Mouse (Mus musculus): ENCODE measurements around the gene Kcnd3. TPM values are rescaled to one million over a fixed set of nuclear protein-coding genes. Genes with fewer than 3 reads are reported as not detected.

The Kcnd3 gene
- polyA plus RNA-seq, 1 experiment from 2014 or later: 8.9 TPM

GRCm38 (mm10) chr3:105504272-105504671 lies 52.1 kb downstream of the Kcnd3 start:
- Histone ChIP-seq H3K4me1 (replicated peaks; ENCODE audit: control insufficient read depth, insufficient read depth, low read length) (no peaks in the 10 kb centered on the region), H3K4me2 (ENCODE audit: low read length) (no peak overlapping the region), H3K36me3 (ENCODE audit: control insufficient read depth, insufficient read depth, low read length) (no peaks in the 10 kb centered on the region), H3K4me3 (ENCODE audit: low read depth, low read length) (no peak overlapping the region), H3K27me3 (replicated peaks; ENCODE audit: control insufficient read depth, insufficient read depth, low read length) (no peaks in the 10 kb centered on the region), H3K27ac (ENCODE audit: low read depth) (no peak overlapping the region), H3K9ac (ENCODE audit: low read length) (no peak overlapping the region), H3K9me3 (ENCODE audit: control insufficient read depth, low read length) (no peaks in the 10 kb centered on the region)
- DNase-seq (ENCODE audit: low spot score) (no peak), ATAC-seq (replicated peaks; ENCODE audit: low FRiP score, low TSS enrichment, low read depth) (no peak)
- WGBS: 71% methylated on average over 3 of the region's 3 CpGs

DNA sequence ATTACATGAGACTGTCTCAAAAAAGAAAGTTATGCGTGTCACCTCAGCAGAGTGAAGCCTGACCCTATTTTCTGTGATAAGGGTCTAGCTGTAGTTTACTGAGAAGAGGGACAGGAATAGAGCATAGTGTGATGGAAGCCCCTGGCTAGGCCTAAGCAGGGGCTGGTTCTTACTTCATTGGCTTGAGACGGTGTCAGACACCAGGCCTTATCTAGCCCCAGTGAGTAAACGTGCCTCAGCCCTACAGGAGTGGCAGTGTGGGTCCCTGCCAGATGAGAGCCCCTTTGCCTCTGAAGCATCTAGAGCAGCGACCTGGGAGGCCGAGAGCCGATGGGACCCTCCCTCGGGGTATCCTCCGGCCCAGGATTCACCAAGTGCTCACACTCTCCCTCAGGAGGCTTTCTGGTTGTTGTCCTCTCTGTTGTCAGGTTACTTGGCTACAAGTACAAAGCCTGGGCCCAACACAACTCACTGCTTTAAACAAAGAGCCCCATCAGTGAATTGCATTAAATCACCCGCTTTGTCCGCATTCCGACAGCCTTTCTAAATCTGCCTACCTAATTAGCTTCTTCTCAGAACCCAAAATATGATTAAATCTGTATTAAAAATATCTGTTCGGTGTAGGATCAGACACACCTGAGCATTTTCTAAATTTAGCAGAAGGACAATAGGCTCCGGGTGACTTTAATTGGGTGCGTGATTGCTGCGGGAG lies 53.2 kb downstream of the Kcnd3 start:
- no peak for DNase-seq (ENCODE audit: low spot score)
- Histone ChIP-seq H3K4me2 (ENCODE audit: low read length) (no peak overlapping the region), H3K27ac (ENCODE audit: low read depth) (no peak overlapping the region), H3K4me3 (ENCODE audit: low read depth, low read length) (no peak overlapping the region), H3K9ac (ENCODE audit: low read length) (no peak overlapping the region), H3K27me3 (replicated peaks; ENCODE audit: control insufficient read depth, insufficient read depth, low read length) (no peaks in the 10 kb centered on the region), H3K36me3 (ENCODE audit: control insufficient read depth, insufficient read depth, low read length) (no peaks in the 10 kb centered on the region), H3K4me1 (replicated peaks; ENCODE audit: control insufficient read depth, insufficient read depth, low read length) (no peaks in the 10 kb centered on the region), H3K9me3 (ENCODE audit: control insufficient read depth, low read length) (no peaks in the 10 kb centered on the region)
- 71% methylated on average over 15 of the region's 15 CpGs for WGBS
- no peak for ATAC-seq (replicated peaks; ENCODE audit: low FRiP score, low TSS enrichment, low read depth)

DNA sequence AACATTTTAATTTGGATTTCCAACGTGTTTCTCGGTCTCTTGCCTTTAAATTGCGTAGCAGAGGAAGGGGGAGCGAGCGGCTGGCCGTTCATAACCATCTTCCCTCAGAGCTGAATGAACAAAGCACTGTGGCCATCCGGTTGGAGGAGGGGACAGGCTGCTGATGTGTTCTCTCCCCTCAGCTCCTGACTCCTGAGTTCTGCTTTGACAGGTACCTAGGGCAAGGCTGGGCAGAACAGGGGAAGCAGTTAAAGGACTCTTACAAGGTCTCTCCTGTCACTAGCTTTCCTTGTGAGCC lies 53.7 kb downstream of the Kcnd3 start:
- no peak overlapping the region for H3K9ac ChIP-seq (ENCODE audit: low read length)
- DNase-seq (ENCODE audit: low spot score) (no peak), ATAC-seq (replicated peaks; ENCODE audit: low FRiP score, low TSS enrichment, low read depth) (no peak)
- H3K36me3 ChIP-seq (ENCODE audit: control insufficient read depth, insufficient read depth, low read length): no peaks in the 10 kb centered on the region
- H3K4me2 ChIP-seq (ENCODE audit: low read length): no peak overlapping the region
- no peaks in the 10 kb centered on the region for H3K9me3 ChIP-seq (ENCODE audit: control insufficient read depth, low read length)
- H3K4me3 ChIP-seq (ENCODE audit: low read depth, low read length): no peak overlapping the region
- no peaks in the 10 kb centered on the region for H3K27me3 ChIP-seq (replicated peaks; ENCODE audit: control insufficient read depth, insufficient read depth, low read length)
- H3K4me1 ChIP-seq (replicated peaks; ENCODE audit: control insufficient read depth, insufficient read depth, low read length): no peaks in the 10 kb centered on the region
- 67% methylated on average over 7 of the region's 7 CpGs for WGBS
- no peak overlapping the region for H3K27ac ChIP-seq (ENCODE audit: low read depth)

- ATAC-seq (replicated peaks; ENCODE audit: low FRiP score, low TSS enrichment, low read depth) (no peak), DNase-seq (ENCODE audit: low spot score) (no peak)
- Histone ChIP-seq H3K27ac (ENCODE audit: low read depth) (no peak overlapping the region), H3K4me1 (replicated peaks; ENCODE audit: control insufficient read depth, insufficient read depth, low read length) (no peaks in the 10 kb centered on the region), H3K4me3 (ENCODE audit: low read depth, low read length) (no peak overlapping the region), H3K27me3 (replicated peaks; ENCODE audit: control insufficient read depth, insufficient read depth, low read length) (no peaks in the 10 kb centered on the region), H3K4me2 (ENCODE audit: low read length) (no peak overlapping the region), H3K9ac (ENCODE audit: low read length) (no peak overlapping the region), H3K9me3 (ENCODE audit: control insufficient read depth, low read length) (no peaks in the 10 kb centered on the region), H3K36me3 (ENCODE audit: control insufficient read depth, insufficient read depth, low read length) (no peaks in the 10 kb centered on the region)
- 90% methylated on average over 4 of the region's 4 CpGs for WGBS
Measured at GRCm38 (mm10) chr3:105506592-105506991, 54.5 kb downstream of the Kcnd3 start.

DNA sequence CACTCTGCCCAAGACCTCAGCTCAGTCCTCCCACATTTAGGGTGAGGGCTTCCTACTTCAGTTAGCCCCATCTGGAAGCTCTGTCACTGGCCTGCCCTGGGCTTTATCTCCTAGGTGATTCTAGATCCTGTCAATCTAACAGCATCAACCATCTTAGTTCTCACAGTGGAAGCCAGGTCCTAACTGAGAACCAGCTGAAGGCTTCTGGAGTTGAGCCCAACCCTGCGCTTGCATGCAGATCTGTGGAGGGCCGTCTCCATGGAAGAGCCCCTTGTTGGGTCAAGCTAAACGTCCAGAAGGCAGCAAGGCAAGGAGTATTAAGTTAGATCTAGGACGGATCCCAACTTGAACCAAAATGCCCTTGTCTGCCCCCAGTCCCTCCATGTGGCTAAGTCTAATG lies 57.2 kb downstream of the Kcnd3 start:
- Histone ChIP-seq H3K36me3 (ENCODE audit: control insufficient read depth, insufficient read depth, low read length) (no peaks in the 10 kb centered on the region), H3K4me2 (ENCODE audit: low read length) (no peak overlapping the region), H3K27ac (ENCODE audit: low read depth) (no peak overlapping the region), H3K9ac (ENCODE audit: low read length) (no peak overlapping the region), H3K4me3 (ENCODE audit: low read depth, low read length) (no peak overlapping the region), H3K27me3 (replicated peaks; ENCODE audit: control insufficient read depth, insufficient read depth, low read length) (no peaks in the 10 kb centered on the region), H3K4me1 (replicated peaks; ENCODE audit: control insufficient read depth, insufficient read depth, low read length) (no peaks in the 10 kb centered on the region), H3K9me3 (ENCODE audit: control insufficient read depth, low read length) (no peaks in the 10 kb centered on the region)
- WGBS: 78% methylated on average over 4 of the region's 4 CpGs
- DNase-seq (ENCODE audit: low spot score): no peak
- ATAC-seq (replicated peaks; ENCODE audit: low FRiP score, low TSS enrichment, low read depth): no peak

- no peaks in the 10 kb centered on the region for H3K27me3 ChIP-seq (replicated peaks; ENCODE audit: control insufficient read depth, insufficient read depth, low read length)
- no peaks in the 10 kb centered on the region for H3K4me1 ChIP-seq (replicated peaks; ENCODE audit: control insufficient read depth, insufficient read depth, low read length)
- no peak overlapping the region for H3K4me3 ChIP-seq (ENCODE audit: low read depth, low read length)
- 20% methylated on average over 2 of the region's 2 CpGs for WGBS
- no peak for ATAC-seq (replicated peaks; ENCODE audit: low FRiP score, low TSS enrichment, low read depth)
- H3K36me3 ChIP-seq (ENCODE audit: control insufficient read depth, insufficient read depth, low read length): no peaks in the 10 kb centered on the region
- H3K4me2 ChIP-seq (ENCODE audit: low read length): no peak overlapping the region
- no peak overlapping the region for H3K9ac ChIP-seq (ENCODE audit: low read length)
- H3K27ac ChIP-seq (ENCODE audit: low read depth): no peak overlapping the region; the same call in 1 of the 2 replicates
- no peaks in the 10 kb centered on the region for H3K9me3 ChIP-seq (ENCODE audit: control insufficient read depth, low read length)
- DNase-seq (ENCODE audit: low spot score): no peak
Measured at GRCm38 (mm10) chr3:105511836-105512235, 59.7 kb downstream of the Kcnd3 start.

GRCm38 (mm10) chr3:105514215-105514614 lies 62.1 kb downstream of the Kcnd3 start:
- Histone ChIP-seq H3K4me1 (replicated peaks; ENCODE audit: control insufficient read depth, insufficient read depth, low read length) (no peaks in the 10 kb centered on the region), H3K27ac (ENCODE audit: low read depth) (no peak overlapping the region), H3K4me3 (ENCODE audit: low read depth, low read length) (no peak overlapping the region), H3K4me2 (ENCODE audit: low read length) (no peak overlapping the region), H3K36me3 (ENCODE audit: control insufficient read depth, insufficient read depth, low read length) (no peaks in the 10 kb centered on the region), H3K9me3 (ENCODE audit: control insufficient read depth, low read length) (no peaks in the 10 kb centered on the region), H3K27me3 (replicated peaks; ENCODE audit: control insufficient read depth, insufficient read depth, low read length) (no peaks in the 10 kb centered on the region), H3K9ac (ENCODE audit: low read length) (no peak overlapping the region)
- ATAC-seq (replicated peaks; ENCODE audit: low FRiP score, low TSS enrichment, low read depth) (no peak), DNase-seq (ENCODE audit: low spot score) (no peak)
- WGBS: 67% methylated on average over 3 of the region's 3 CpGs

DNA sequence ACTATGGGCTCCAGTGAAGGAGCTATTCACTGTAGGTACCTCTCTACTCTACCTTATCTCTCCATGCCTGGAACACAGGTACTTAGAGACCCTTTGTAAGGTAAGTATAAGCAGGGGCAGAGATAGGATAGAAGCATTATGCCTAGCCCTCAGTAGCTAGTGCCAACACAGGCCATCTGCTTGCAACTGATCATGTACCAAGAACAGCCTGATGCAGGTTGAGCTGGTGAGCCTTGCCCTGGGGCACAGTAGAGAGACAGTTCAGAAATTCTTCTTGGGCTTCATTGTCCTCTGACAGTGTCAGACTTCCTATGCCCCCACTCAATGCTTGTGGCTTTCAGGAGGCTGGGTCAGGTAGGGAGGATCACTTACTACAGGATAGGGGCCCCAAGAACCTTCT lies 62.9 kb downstream of the Kcnd3 start:
- Histone ChIP-seq H3K27ac (ENCODE audit: low read depth) (no peak overlapping the region), H3K4me2 (ENCODE audit: low read length) (no peak overlapping the region), H3K4me1 (replicated peaks; ENCODE audit: control insufficient read depth, insufficient read depth, low read length) (no peaks in the 10 kb centered on the region), H3K4me3 (ENCODE audit: low read depth, low read length) (no peak overlapping the region), H3K9ac (ENCODE audit: low read length) (no peak overlapping the region), H3K36me3 (ENCODE audit: control insufficient read depth, insufficient read depth, low read length) (no peaks in the 10 kb centered on the region), H3K27me3 (replicated peaks; ENCODE audit: control insufficient read depth, insufficient read depth, low read length) (no peaks in the 10 kb centered on the region), H3K9me3 (ENCODE audit: control insufficient read depth, low read length) (no peaks in the 10 kb centered on the region)
- no peak for DNase-seq (ENCODE audit: low spot score)
- no peak for ATAC-seq (replicated peaks; ENCODE audit: low FRiP score, low TSS enrichment, low read depth)

GRCm38 (mm10) chr3:105515640-105516039 lies 63.5 kb downstream of the Kcnd3 start:
- 77% methylated on average over 1 of the region's 1 CpGs for WGBS
- no peak overlapping the region for H3K4me2 ChIP-seq (ENCODE audit: low read length)
- H3K36me3 ChIP-seq (ENCODE audit: control insufficient read depth, insufficient read depth, low read length): no peaks in the 10 kb centered on the region
- H3K27me3 ChIP-seq (replicated peaks; ENCODE audit: control insufficient read depth, insufficient read depth, low read length): no peaks in the 10 kb centered on the region
- no peaks in the 10 kb centered on the region for H3K9me3 ChIP-seq (ENCODE audit: control insufficient read depth, low read length)
- no peak for DNase-seq (ENCODE audit: low spot score)
- H3K9ac ChIP-seq (ENCODE audit: low read length): no peak overlapping the region
- H3K4me1 ChIP-seq (replicated peaks; ENCODE audit: control insufficient read depth, insufficient read depth, low read length): no peaks in the 10 kb centered on the region
- no peak overlapping the region for H3K27ac ChIP-seq (ENCODE audit: low read depth)
- no peak overlapping the region for H3K4me3 ChIP-seq (ENCODE audit: low read depth, low read length)
- ATAC-seq (replicated peaks; ENCODE audit: low FRiP score, low TSS enrichment, low read depth): no peak

All from intestine, embryonic 14.5 days (tissue).